Mouse (Mus musculus) NIH3T3 (cell line): ENCODE data around the gene Tnfsf13.
"Not testable (repeated sequence)": the region's sequence is repeated elsewhere in the genome, so short reads cannot be mapped to it uniquely, and the experiment has no call there.

ENCODE experiments used
- DNase-seq: peaks from one replicate; pipeline ENCODE4 v3.0.0-alpha.2; 2012; ENCODE audit warnings: low read depth

The Tnfsf13 gene

GRCm38 (mm10) chr11:69685526-69686148, at the start of gene Tnfsf13:
TSS of gene Tnfsf13 (minus strand) at chr11:69685784.
- DNase-seq: peak; percentile 81

- DNase-seq: not testable (repeated sequence)
Measured at GRCm38 (mm10) chr11:69731408-69731807, 45.8 kb upstream of the Tnfsf13 start.

GRCm38 (mm10) chr11:69729063-69729462, 43.5 kb upstream of the Tnfsf13 start:
- DNase-seq: peak; percentile 71

GRCm38 (mm10) chr11:69725951-69726350, 40.4 kb upstream of the Tnfsf13 start:
- peak; percentile 45 for DNase-seq

GRCm38 (mm10) chr11:69723074-69723473, 37.5 kb upstream of the Tnfsf13 start:
- no peak for DNase-seq

- DNase-seq: peak; percentile 32
Measured at GRCm38 (mm10) chr11:69720852-69721251, 35.3 kb upstream of the Tnfsf13 start.

GRCm38 (mm10) chr11:69719423-69719822, 33.8 kb upstream of the Tnfsf13 start:
- DNase-seq: peak; percentile 24

- DNase-seq: no peak
Measured at GRCm38 (mm10) chr11:69718661-69719060, 33.1 kb upstream of the Tnfsf13 start.

- DNase-seq: no peak
Measured at GRCm38 (mm10) chr11:69716953-69717352, 31.4 kb upstream of the Tnfsf13 start.

GRCm38 (mm10) chr11:69715929-69716328, 30.3 kb upstream of the Tnfsf13 start:
- DNase-seq: peak; percentile 90

GRCm38 (mm10) chr11:69715482-69715881, 29.9 kb upstream of the Tnfsf13 start:
- peak; percentile 78 for DNase-seq

GRCm38 (mm10) chr11:69714636-69715329, 29.2 kb upstream of the Tnfsf13 start:
- DNase-seq: no peak

- DNase-seq: peak; percentile 22
Measured at GRCm38 (mm10) chr11:69712954-69713672, 27.5 kb upstream of the Tnfsf13 start.

GRCm38 (mm10) chr11:69711082-69711481, 25.5 kb upstream of the Tnfsf13 start:
- DNase-seq: no peak

- DNase-seq: no peak
Measured at GRCm38 (mm10) chr11:69710470-69710869, 24.9 kb upstream of the Tnfsf13 start.

- DNase-seq: peak; percentile 49
Measured at GRCm38 (mm10) chr11:69709554-69710446, 24.2 kb upstream of the Tnfsf13 start.

- DNase-seq: no peak
Measured at GRCm38 (mm10) chr11:69708614-69709265, 23.2 kb upstream of the Tnfsf13 start.

- no peak for DNase-seq
Measured at GRCm38 (mm10) chr11:69707873-69708381, 22.3 kb upstream of the Tnfsf13 start.

- no peak for DNase-seq
Measured at GRCm38 (mm10) chr11:69707480-69707847, 21.9 kb upstream of the Tnfsf13 start.

GRCm38 (mm10) chr11:69706775-69707479, 21.3 kb upstream of the Tnfsf13 start:
- peak; percentile 90 for DNase-seq

GRCm38 (mm10) chr11:69704613-69705010, 19.0 kb upstream of the Tnfsf13 start:
- no peak for DNase-seq
